Mouse (Mus musculus): ENCODE measurements around the gene Mrpl30. TPM values are rescaled to one million over a fixed set of nuclear protein-coding genes. Genes with fewer than 3 reads are reported as not detected.
A peak's percentile ranks its signal among the peaks of the same experiment; 100 is the strongest.

Mrpl30 gene
- total RNA-seq, 2 experiments from 2014 or later, result 255 to 339 TPM

DNA sequence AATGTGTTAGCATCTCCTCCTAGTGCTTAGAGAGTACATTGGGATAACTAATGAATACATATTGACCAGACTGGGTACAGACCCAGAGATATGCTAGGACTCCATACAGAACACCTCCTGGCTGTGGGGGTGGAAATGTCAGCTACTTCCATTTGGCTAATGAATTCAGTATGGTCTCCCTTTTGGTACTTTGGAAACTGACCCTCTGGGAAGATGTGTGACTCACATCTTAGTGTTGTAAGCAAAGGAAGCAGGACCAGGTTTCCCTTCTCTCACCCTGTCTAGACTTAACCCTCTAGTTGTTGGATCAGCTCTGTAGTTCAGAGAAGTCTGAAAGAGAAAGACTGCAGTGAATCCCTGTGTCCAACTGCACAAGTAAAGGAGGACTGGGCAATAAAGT is 4.3 kb downstream of the Mrpl30 start:
- ATAC-seq (replicated peaks; ENCODE audit: low FRiP score, low TSS enrichment, poor library complexity, severe bottlenecking), result no peak

DNA sequence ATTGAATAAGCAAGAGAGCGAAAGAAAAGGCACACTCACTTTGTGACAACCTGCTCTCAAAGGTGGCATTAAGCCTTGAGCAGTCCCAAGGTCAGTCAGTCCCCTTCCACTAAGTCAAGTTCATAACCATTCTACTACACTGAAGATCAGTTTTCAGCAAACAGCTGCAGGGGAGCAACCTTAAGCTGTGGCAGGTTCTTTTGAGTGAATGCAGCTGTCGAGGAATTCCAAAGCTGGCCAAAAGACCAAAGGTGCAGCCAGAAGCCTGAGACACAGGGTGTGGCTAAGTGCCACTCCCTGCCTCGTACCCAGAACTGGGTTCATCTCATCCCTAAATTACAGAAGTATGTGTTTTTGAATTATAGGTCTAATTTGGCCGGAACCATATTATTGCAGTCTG is 9.5 kb downstream of the Mrpl30 start:
- no peak for ATAC-seq (replicated peaks; ENCODE audit: low FRiP score, low TSS enrichment, poor library complexity, severe bottlenecking)

DNA sequence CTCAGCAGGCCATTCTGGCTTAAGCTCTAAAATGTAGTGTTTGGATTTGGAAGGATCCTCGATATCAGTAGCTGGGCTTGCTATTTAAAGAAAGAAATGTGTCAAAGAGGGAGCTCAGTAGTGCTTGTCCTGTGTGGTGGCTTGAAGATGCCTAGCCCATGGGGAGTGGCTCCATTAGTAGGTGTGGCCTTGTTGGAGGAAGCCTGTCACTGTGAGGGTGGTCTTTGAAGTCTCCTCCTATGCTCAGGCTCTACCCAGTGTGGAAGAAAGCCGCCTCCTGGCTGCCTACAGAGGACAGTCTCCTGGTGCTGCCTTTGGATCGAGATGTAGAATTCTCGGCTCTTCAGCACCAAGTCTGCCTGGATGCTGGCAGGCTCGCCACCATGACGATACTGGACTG is 10.0 kb downstream of the Mrpl30 start:
- no peak for ATAC-seq (replicated peaks; ENCODE audit: low FRiP score, low TSS enrichment, poor library complexity, severe bottlenecking)

DNA sequence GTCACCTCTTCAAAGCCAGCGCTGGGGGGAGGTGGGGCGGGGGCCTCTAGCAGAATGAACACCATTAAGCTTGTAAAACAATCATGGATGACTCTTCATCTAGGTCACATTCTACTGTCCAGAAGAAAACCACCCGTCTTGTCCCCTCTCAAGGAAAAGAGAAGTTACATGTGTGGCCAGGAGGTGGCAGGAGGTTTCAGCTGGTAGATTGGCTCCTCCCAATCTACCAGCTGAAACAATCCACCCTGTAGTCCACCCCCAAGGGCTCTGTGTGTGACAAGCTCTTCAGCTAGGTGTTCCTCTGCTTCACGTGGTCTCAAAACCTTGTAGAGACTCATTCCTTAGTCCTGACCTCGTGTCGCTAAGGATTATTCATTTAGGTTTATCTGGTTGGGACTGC is 12.9 kb downstream of the Mrpl30 start:
- peak; percentile 86 for ATAC-seq (replicated peaks; ENCODE audit: low FRiP score, low TSS enrichment, poor library complexity, severe bottlenecking)

DNA sequence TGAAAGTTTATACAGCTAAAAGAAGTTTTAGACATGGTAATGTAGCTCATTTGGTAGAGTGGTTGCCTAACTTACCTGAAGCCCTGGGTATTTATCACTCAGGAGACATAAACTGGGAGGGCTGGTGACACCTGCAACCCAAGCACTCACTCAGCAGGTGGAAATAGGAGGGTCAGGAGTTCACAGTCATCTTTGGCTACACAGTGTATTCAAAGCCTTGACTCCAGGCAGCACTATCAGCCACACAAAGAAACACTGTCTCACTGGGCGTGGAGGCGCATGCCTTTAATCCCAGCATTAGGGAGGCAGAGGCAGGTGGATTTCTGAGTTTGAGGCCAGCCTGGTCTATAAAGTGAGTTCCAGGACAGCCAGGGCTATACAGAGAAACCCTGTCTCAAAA is 22.5 kb downstream of the Mrpl30 start:
- ATAC-seq (replicated peaks; ENCODE audit: low FRiP score, low TSS enrichment, poor library complexity, severe bottlenecking), result no peak

DNA sequence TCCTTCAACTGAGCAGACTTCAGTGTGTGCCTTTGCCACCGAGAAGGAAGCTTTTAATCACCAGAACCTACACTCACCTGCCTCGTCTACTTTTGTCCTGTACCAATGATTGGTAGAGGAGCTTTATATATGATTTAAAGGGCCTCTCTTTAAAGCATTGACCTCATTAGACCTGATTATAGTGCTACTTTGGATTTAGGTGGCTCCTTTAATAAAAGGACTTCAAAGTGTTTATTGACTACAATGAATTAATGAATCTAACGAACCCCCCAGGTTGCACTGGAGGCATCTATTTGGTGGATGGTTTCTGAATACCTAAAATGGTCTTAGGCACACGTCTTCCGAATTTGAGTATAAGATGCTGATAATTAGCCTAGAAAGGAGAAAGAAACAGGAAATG is 26.1 kb downstream of the Mrpl30 start, which contains the start of gene Lyg2:
Gene Lyg2 (minus strand): TSS at position 101 of the 400 bp plus-strand sequence.
- no peak for ATAC-seq (replicated peaks; ENCODE audit: low FRiP score, low TSS enrichment, poor library complexity, severe bottlenecking)

DNA sequence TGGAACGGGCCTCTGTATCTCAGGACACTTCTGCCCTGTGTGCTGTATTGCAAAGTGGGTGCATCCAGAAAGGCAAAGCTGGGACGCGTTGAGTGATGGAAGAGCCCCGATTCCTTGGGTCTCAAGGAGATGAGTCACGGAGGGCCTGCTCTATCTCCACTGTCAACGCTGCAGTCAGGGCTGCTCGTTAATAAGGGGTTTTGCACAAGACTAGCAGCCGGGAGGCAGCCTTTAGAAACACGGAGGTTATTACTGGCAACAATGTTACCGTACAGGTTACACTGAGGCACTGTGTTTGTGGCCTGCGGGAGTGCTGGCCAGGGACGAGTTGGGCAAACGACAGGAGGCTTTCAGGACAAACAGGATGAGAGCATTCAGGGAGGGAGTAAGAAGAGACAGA is 27.4 kb downstream of the Mrpl30 start:
- ATAC-seq (replicated peaks; ENCODE audit: low FRiP score, low TSS enrichment, poor library complexity, severe bottlenecking), result no peak

DNA sequence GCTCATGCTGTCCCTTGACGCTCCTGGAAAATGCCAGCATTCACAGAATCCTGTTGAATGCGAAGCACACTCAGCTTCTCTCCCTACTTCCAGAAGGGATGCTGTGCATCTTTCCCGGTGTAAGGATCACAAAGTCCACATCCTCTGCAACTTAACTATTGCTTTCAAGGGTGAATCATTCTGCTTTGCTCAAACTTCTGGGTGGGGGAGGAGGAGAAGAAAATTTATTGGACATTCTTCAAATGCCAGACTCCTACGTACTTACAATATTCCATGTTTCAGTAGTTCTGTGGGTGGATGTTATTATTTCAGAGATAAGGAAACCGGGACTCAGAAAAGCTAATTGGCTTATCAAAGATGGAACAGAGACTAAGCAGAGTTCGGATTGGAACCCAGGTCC is 27.8 kb downstream of the Mrpl30 start:
- no peak for ATAC-seq (replicated peaks; ENCODE audit: low FRiP score, low TSS enrichment, poor library complexity, severe bottlenecking)

DNA sequence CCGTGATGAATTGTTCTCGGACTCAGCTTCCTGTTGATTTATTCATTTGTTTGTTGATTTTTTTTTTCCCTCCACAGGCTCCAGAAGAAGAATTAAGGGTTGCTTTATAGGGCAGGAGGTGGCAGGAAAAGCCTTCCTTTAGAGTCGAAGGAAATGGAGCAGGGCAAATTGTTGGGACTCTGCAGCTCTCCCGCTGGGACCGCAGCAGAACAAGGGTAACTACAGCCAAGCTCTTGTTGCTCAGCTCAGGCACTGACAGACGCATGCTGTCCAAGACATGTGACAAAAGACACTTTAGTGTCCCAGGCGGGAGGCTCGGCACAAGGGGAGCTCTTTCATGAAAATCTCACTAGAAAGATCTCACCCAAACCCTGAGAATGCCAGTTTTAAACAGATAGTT is 32.3 kb downstream of the Mrpl30 start:
- ATAC-seq (replicated peaks; ENCODE audit: low FRiP score, low TSS enrichment, poor library complexity, severe bottlenecking), result no peak

DNA sequence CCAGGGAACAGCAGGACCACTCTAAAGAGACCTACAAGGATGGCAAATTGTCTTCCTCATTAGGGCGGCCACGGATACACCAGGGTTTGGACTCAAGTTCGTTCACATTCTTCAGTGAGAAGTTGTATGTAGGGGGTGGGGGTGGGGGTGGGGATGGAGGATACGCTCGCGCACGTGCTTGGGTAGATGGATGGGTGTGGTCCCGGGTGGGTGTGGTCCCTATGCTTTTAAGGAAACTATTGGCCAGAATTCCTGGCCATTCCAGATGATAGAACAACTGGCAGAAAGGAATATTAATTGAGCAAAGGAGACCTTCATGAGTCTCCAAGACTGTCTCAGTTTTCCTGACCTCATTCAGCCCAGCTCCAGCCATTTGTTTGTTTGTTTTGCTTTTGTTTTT is 35.7 kb downstream of the Mrpl30 start:
- ATAC-seq (replicated peaks; ENCODE audit: low FRiP score, low TSS enrichment, poor library complexity, severe bottlenecking), result no peak

DNA sequence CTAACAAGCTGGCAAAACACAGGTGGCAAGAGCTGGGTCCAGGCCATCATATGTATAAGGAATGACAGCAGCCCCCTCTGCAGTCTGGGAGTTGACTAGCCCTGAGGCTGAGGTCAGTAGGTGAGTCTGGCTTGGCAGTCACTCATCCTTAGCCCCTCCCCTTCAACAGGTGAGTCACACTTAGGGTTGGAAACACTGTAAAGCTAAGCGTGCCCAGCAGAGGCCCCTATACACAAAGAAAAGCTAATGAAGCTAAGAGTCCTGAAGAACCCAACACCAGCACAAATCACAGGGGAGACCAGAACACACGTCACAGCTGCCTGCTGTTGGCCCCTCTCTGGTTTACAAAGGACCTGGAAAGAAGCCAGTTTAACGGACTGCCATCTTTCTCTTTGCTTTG is 41.5 kb downstream of the Mrpl30 start:
- no peak for ATAC-seq (replicated peaks; ENCODE audit: low FRiP score, low TSS enrichment, poor library complexity, severe bottlenecking)

Other genes with a start within 250 kb of the Mrpl30 start
- gene 2010300C02Rik, start 170.4 kb upstream of the Mrpl30 start, total RNA-seq (2014; fragmentation: Nextera tagmentation), result not detected in 2 replicates
- gene 2010300C02Rik, start 170.4 kb upstream of the Mrpl30 start, total RNA-seq (2017), result 0.05 and 0.15 TPM in 2 replicates
- 1.4 and 2.4 TPM in 2 replicates for gene Tsga10, start 24.0 kb upstream of the Mrpl30 start, total RNA-seq (2014; fragmentation: Nextera tagmentation)
- 2.2 and 4.6 TPM in 2 replicates for gene Tsga10, start 24.0 kb upstream of the Mrpl30 start, total RNA-seq (2017)
- gene Lipt1, start 18.7 kb upstream of the Mrpl30 start, total RNA-seq (2014; fragmentation: Nextera tagmentation), result 6.3 and 13.1 TPM in 2 replicates
- 5.5 and 5.8 TPM in 2 replicates for gene Lipt1, start 18.7 kb upstream of the Mrpl30 start, total RNA-seq (2017)
- gene Mitd1, start 66 bp upstream of the Mrpl30 start, total RNA-seq (2014; fragmentation: Nextera tagmentation), result 35.8 and 79.7 TPM in 2 replicates
- gene Mitd1, start 66 bp upstream of the Mrpl30 start, total RNA-seq (2017), result 58.4 and 68.1 TPM in 2 replicates
- not detected in 2 replicates for gene Lyg2, start 26.0 kb downstream of the Mrpl30 start, total RNA-seq (2014; fragmentation: Nextera tagmentation)
- gene Lyg2, start 26.0 kb downstream of the Mrpl30 start, total RNA-seq (2017), result not detected in 2 replicates
- gene Lyg1, start 67.3 kb downstream of the Mrpl30 start, total RNA-seq (2014; fragmentation: Nextera tagmentation), result not detected in 2 replicates
- gene Lyg1, start 67.3 kb downstream of the Mrpl30 start, total RNA-seq (2017), result not detected in 2 replicates
- gene Txndc9, start 107.4 kb downstream of the Mrpl30 start, total RNA-seq (2014; fragmentation: Nextera tagmentation), result 38.6 and 57.8 TPM in 2 replicates
- 45.3 and 46.7 TPM in 2 replicates for gene Txndc9, start 107.4 kb downstream of the Mrpl30 start, total RNA-seq (2017)
- gene Eif5b, start 107.5 kb downstream of the Mrpl30 start, total RNA-seq (2014; fragmentation: Nextera tagmentation), result 70.2 and 75.0 TPM in 2 replicates
- gene Eif5b, start 107.5 kb downstream of the Mrpl30 start, total RNA-seq (2017), result 40.3 and 66.8 TPM in 2 replicates
- gene Rev1, start 239.3 kb downstream of the Mrpl30 start, total RNA-seq (2014; fragmentation: Nextera tagmentation), result 41.9 and 45.0 TPM in 2 replicates
- 42.2 and 56.6 TPM in 2 replicates for gene Rev1, start 239.3 kb downstream of the Mrpl30 start, total RNA-seq (2017)

Measured in megakaryocyte-erythroid progenitor cell, adult 5-6 weeks (primary cell).